Mouse (Mus musculus) bone marrow macrophage, adult 2 months (primary cell): ENCODE measurements around the gene Sap30l.

ENCODE experiments used
- CTCF ChIP-seq: IDR thresholded peaks from 2 replicates; pipeline ENCODE4 v1.5.1; 2012; ENCODE audit warnings: low read depth, mild to moderate bottlenecking, low read length, moderate library complexity
- POLR2A ChIP-seq: IDR thresholded peaks from 2 replicates; pipeline ENCODE4 v1.6.1; 2012; ENCODE audit warnings: mild to moderate bottlenecking, low read depth, low read length, borderline replicate concordance

GRCm38 (mm10) chr11:57835931-57836330, 34.5 kb downstream of the Sap30l start:
- TF ChIP-seq CTCF (no peak), POLR2A (no peak)
